Mouse (Mus musculus) lung, embryonic 14.5 days (tissue): Measurements from ENCODE around the gene Kcmf1. TPM values are rescaled to one million over a fixed set of nuclear protein-coding genes. Genes with fewer than 3 reads are reported as not detected.

Experiments used
- ATAC-seq: fragments of 200-750 bp; cut with Nextera tagmentation; 2 replicates; pipeline ENCODE4 v1.8.0; 2017; ENCODE audit warnings: mild to moderate bottlenecking, moderate TSS enrichment, moderate library complexity; ENCODE audit not compliant: insufficient read depth
- DNase-seq: peaks from one replicate; pipeline ENCODE4 v3.0.0-alpha.2; 2015
- H3K27ac ChIP-seq: fragments of 300-500 bp; sonication (generic); 2 replicates; pipeline ENCODE4 v1.5.1; 2014; ENCODE audit warnings: low read depth, mild to moderate bottlenecking, moderate library complexity
- H3K27me3 ChIP-seq: fragments of 300-500 bp; sonication (generic); 2 replicates; pipeline ENCODE4 v1.6.1; 2014; ENCODE audit warnings: low read length, control low read depth; ENCODE audit not compliant: insufficient read depth
- H3K36me3 ChIP-seq: fragments of 300-500 bp; sonication (generic); 2 replicates; pipeline ENCODE4 v1.6.1; 2014; ENCODE audit warnings: control low read depth; ENCODE audit not compliant: insufficient read depth
- H3K4me1 ChIP-seq: fragments of 300-500 bp; sonication (generic); 2 replicates; pipeline ENCODE4 v1.6.1; 2014; ENCODE audit warnings: antibody characterized with exemption, control low read depth; ENCODE audit not compliant: insufficient read depth
- H3K4me2 ChIP-seq: fragments of 300-500 bp; sonication (generic); 2 replicates; pipeline ENCODE4 v1.6.1; 2014; ENCODE audit warnings: mild to moderate bottlenecking
- H3K4me3 ChIP-seq: fragments of 300-500 bp; sonication (generic); 2 replicates; pipeline ENCODE4 v1.5.1; 2014; ENCODE audit warnings: low read depth, low read length
- H3K9ac ChIP-seq: fragments of 300-500 bp; sonication (generic); 2 replicates; pipeline ENCODE4 v1.6.1; 2014
- H3K9me3 ChIP-seq: fragments of 300-500 bp; sonication (generic); 2 replicates; pipeline ENCODE4 v1.6.1; 2016; ENCODE audit warnings: low read depth, low read length, control low read depth
- CTCF ChIP-seq: IDR thresholded peaks from 2 replicates; pipeline ENCODE4 v1.5.1; 2016; ENCODE audit warnings: antibody characterized with exemption, low read depth
- WGBS: fragments of 180-500 bp; shearing (Covaris S2); extraction: QIAGEN DNeasy Blood & Tissue Kit; methylation state at CpG from one replicate; pipeline ENCODE4 v1.1.7; 2014; 5-methylcytosine and 5-hydroxymethylcytosine counted together
- polyA plus RNA-seq: library from polyadenylated mRNA; unstranded; fragments of >200 nt; fragmentation: Nextera tagmentation; extraction: Ambion mirVana; gene quantifications from 2 replicates; pipeline ENCODE4 v1.2.1, GENCODE M21; 2014

Kcmf1 gene
- 58.5 and 65.4 TPM in 2 replicates for polyA plus RNA-seq

- no peak for TF ChIP-seq CTCF
- WGBS, result under 1% methylated on average over 64 of the region's 113 CpGs
Observed at GRCm38 (mm10) chr6:72899781-72900681, at the start of gene Kcmf1. TSS of gene Kcmf1 (minus strand) at chr6:72899979.

GRCm38 (mm10) chr6:72949161-72949756 lies 49.5 kb upstream of the Kcmf1 start:
- H3K9ac ChIP-seq, result no peak overlapping the region
- no peaks in the 10 kb centered on the region for H3K36me3 ChIP-seq
- no peak overlapping the region for H3K27ac ChIP-seq
- no peak for TF ChIP-seq CTCF
- no peaks in the 10 kb centered on the region for H3K4me1 ChIP-seq
- ATAC-seq (no peak), DNase-seq (no peak)
- no peak overlapping the region for H3K4me2 ChIP-seq
- no peaks in the 10 kb centered on the region for H3K9me3 ChIP-seq
- H3K27me3 ChIP-seq, result no peaks in the 10 kb centered on the region
- whole genome bisulfite sequencing, result 72% methylated on average over 9 of the region's 9 CpGs
- H3K4me3 ChIP-seq, result no peak overlapping the region

More at GRCm38 (mm10) chr6:72899781-72900681, at the start of gene Kcmf1:
- Histone ChIP-seq H3K4me2 (peak within 1 kb of the TSS; percentile 69), H3K27me3 (no peaks in the 10 kb centered on the region), H3K4me1 (peaks cover 6% of the 10 kb centered on the region), H3K9ac (peak within 1 kb of the TSS; percentile 99), H3K9me3 (no peaks in the 10 kb centered on the region), H3K27ac (peak within 1 kb of the TSS; percentile 99), H3K36me3 (peaks cover 2% of the 10 kb centered on the region; the same call in 1 of the 2 replicates), H3K4me3 (peak within 1 kb of the TSS; percentile 98)
- ATAC-seq (peak; percentile 82), DNase-seq (peak; percentile 79)

- no peaks in the 10 kb centered on the region for H3K9me3 ChIP-seq
- H3K9ac ChIP-seq, result no peak overlapping the region
- DNase-seq (no peak), ATAC-seq (no peak)
- no peaks in the 10 kb centered on the region for H3K4me1 ChIP-seq
- no peak for TF ChIP-seq CTCF
- H3K4me3 ChIP-seq, result no peak overlapping the region
- no peak overlapping the region for H3K4me2 ChIP-seq
- WGBS, result 88% methylated on average over 3 of the region's 3 CpGs
- no peaks in the 10 kb centered on the region for H3K27me3 ChIP-seq
- no peak overlapping the region for H3K27ac ChIP-seq
- no peaks in the 10 kb centered on the region for H3K36me3 ChIP-seq
Observed at GRCm38 (mm10) chr6:72948392-72948791, 48.6 kb upstream of the Kcmf1 start.

GRCm38 (mm10) chr6:72947960-72948359 lies 48.2 kb upstream of the Kcmf1 start:
- Histone ChIP-seq H3K36me3 (no peaks in the 10 kb centered on the region), H3K27ac (no peak overlapping the region), H3K27me3 (no peaks in the 10 kb centered on the region), H3K4me1 (no peaks in the 10 kb centered on the region), H3K9ac (no peak overlapping the region), H3K9me3 (no peaks in the 10 kb centered on the region), H3K4me2 (no peak overlapping the region), H3K4me3 (no peak overlapping the region)
- TF ChIP-seq CTCF, result peak; percentile 14; the same call in 1 of the 2 replicates
- DNase-seq, result peak; percentile 49
- 56% methylated on average over 6 of the region's 6 CpGs for WGBS
- ATAC-seq, result no peak

- Histone ChIP-seq H3K36me3 (no peaks in the 10 kb centered on the region), H3K9ac (no peak overlapping the region), H3K4me2 (no peak overlapping the region), H3K9me3 (no peaks in the 10 kb centered on the region), H3K27me3 (no peaks in the 10 kb centered on the region), H3K4me3 (no peak overlapping the region), H3K27ac (no peak overlapping the region), H3K4me1 (no peaks in the 10 kb centered on the region)
- peak; percentile 91 for TF ChIP-seq CTCF
- DNase-seq, result peak; percentile 89
- WGBS, result 5% methylated on average over 3 of the region's 3 CpGs
- peak; percentile 69; the same call in 1 of the 2 replicates for ATAC-seq
Observed at GRCm38 (mm10) chr6:72940493-72940892, 40.7 kb upstream of the Kcmf1 start.

- TF ChIP-seq CTCF, result no peak
- H3K9me3 ChIP-seq, result no peaks in the 10 kb centered on the region
- H3K27me3 ChIP-seq, result no peaks in the 10 kb centered on the region
- ATAC-seq (no peak), DNase-seq (peak; percentile 39)
- no peaks in the 10 kb centered on the region for H3K36me3 ChIP-seq
- no peak overlapping the region for H3K4me3 ChIP-seq
- H3K9ac ChIP-seq, result no peak overlapping the region
- H3K4me2 ChIP-seq, result peak overlapping the region; percentile 4; the same call in 1 of the 2 replicates
- WGBS, result 50% methylated on average over 5 of the region's 5 CpGs
- H3K4me1 ChIP-seq, result no peaks in the 10 kb centered on the region
- H3K27ac ChIP-seq, result no peak overlapping the region
Observed at GRCm38 (mm10) chr6:72937859-72938258, 38.1 kb upstream of the Kcmf1 start.

GRCm38 (mm10) chr6:72937430-72937829 lies 37.7 kb upstream of the Kcmf1 start:
- no peak overlapping the region for H3K9ac ChIP-seq
- no peaks in the 10 kb centered on the region for H3K9me3 ChIP-seq
- H3K4me3 ChIP-seq, result no peak overlapping the region
- H3K4me2 ChIP-seq, result no peak overlapping the region
- TF ChIP-seq CTCF, result no peak
- H3K27ac ChIP-seq, result no peak overlapping the region
- no peak for ATAC-seq
- no peaks in the 10 kb centered on the region for H3K27me3 ChIP-seq
- no peaks in the 10 kb centered on the region for H3K36me3 ChIP-seq
- WGBS, result 73% methylated on average over 3 of the region's 3 CpGs
- DNase-seq, result no peak
- no peaks in the 10 kb centered on the region for H3K4me1 ChIP-seq
